Mouse (Mus musculus): ENCODE measurements at regions not wholly inside any gene's neighbourhood (a gene's known extent, or its start where the extent isn't known, plus 50 kb on each side); places are given as distances from the start of the nearest gene placed in this dataset.

DNA sequence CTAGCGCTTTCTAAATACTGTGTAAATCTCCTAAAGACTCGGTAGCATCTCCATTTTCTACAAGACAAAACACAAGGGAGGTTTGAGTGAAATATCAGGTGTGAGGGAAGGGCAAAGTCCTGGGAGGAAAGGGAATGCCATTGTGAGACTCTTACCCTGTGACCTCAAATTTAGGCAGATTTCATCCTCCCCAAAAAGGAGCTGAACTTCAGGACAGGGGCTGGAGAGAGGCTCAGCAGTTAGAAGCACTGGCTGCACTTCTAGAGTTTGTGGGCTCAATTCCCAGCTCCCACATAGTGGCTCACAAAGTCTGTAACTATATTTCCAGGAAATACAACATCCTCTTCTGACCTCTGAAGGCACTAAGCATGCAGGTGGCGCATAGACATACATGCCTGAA is 66.6 kb upstream of the Sertad2 start:
- no peak for ATAC-seq (ENCODE audit: extremely low read depth, insufficient number of reproducible peaks, low FRiP score, poor library complexity, severe bottlenecking)
- H3K4me3 ChIP-seq (ENCODE audit: low read depth, low read length), result no peak overlapping the region
- peaks cover 18% of the 10 kb centered on the region for H3K4me1 ChIP-seq (ENCODE audit: insufficient read depth, low read depth, low read length)
- no peaks in the 10 kb centered on the region for H3K36me3 ChIP-seq (replicated peaks)
- H3K27me3 ChIP-seq (ENCODE audit: insufficient read depth, low read length), result peaks cover 3% of the 10 kb centered on the region
- H3K9me3 ChIP-seq (replicated peaks), result no peaks in the 10 kb centered on the region
- DNase-seq (ENCODE audit: low spot score), result no peak
- no peak for TF ChIP-seq POLR2AphosphoS5 (IDR thresholded peaks at IDR 0.05; ENCODE audit: insufficient replicate concordance, low read depth, low read length)
- no peak for TF ChIP-seq GATA2 (IDR thresholded peaks at IDR 0.05; ENCODE audit: borderline replicate concordance, low read depth, low read length)
- no peak for TF ChIP-seq TAL1 (conservative IDR thresholded peaks at IDR 0.05; ENCODE audit: low read depth, low read length)

DNA sequence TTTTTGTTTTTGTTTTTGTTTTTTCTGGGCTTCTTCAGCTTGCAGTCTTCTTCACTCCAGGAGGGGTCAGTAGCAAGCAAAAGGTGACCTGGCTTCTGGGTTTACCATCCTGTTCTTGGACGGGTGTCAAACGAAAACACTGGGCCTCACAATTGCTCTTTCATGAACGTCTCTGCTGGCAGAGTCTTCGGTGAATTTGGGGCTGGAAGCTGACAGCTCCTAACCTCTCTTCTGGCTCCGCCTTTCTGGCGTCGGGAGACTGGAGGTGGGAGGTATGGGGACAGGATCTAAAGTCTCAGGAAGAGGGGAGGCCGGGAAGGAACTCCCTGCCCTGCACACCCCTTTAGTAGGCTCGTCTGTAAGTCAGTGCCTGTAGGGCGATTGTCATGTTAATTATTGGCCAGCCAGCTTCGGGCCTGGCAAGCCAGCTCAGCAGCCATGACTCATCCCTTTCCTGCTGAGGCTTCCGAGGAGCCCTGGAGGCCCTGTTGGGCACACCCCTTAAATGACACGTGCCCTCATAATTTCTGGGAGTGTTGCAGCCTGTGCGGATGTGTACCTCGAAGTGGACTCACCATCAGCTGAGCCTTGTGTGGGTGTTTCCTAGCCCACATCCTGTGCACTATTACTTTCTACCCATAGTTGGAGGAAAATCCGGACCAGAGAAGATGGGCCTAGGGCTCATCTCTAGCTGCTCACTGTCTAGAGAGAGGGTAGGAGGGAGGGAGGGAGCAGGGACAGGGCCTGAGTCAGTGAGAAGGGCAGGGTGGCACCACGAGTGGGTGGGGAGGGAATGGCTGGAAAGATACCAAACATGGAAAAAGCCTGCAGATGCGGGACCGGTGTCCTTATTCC is 65.6 kb upstream of the Sertad2 start:
- Histone ChIP-seq H3K9me3 (replicated peaks) (no peaks in the 10 kb centered on the region), H3K4me3 (ENCODE audit: low read depth, low read length) (peak overlapping the region; percentile 41; the same call in 1 of the 2 replicates), H3K36me3 (replicated peaks) (no peaks in the 10 kb centered on the region), H3K4me1 (ENCODE audit: insufficient read depth, low read depth, low read length) (peaks cover 18% of the 10 kb centered on the region), H3K27me3 (ENCODE audit: insufficient read depth, low read length) (no peaks in the 10 kb centered on the region; the same call in 1 of the 2 replicates)
- no peak for TF ChIP-seq TAL1 (conservative IDR thresholded peaks at IDR 0.05; ENCODE audit: low read depth, low read length)
- no peak for TF ChIP-seq GATA1 (IDR thresholded peaks at IDR 0.05; ENCODE audit: borderline replicate concordance, low read length)
- no peak for TF ChIP-seq POLR2AphosphoS5 (IDR thresholded peaks at IDR 0.05; ENCODE audit: insufficient replicate concordance, low read depth, low read length)
- TF ChIP-seq CTCF (IDR thresholded peaks at IDR 0.05; ENCODE audit: low read depth, low read length), result no peak
- TF ChIP-seq GATA2 (IDR thresholded peaks at IDR 0.05; ENCODE audit: borderline replicate concordance, low read depth, low read length), result no peak
- no peak for DNase-seq (ENCODE audit: low spot score)
- ATAC-seq (ENCODE audit: extremely low read depth, insufficient number of reproducible peaks, low FRiP score, poor library complexity, severe bottlenecking), result peak; percentile 87

DNA sequence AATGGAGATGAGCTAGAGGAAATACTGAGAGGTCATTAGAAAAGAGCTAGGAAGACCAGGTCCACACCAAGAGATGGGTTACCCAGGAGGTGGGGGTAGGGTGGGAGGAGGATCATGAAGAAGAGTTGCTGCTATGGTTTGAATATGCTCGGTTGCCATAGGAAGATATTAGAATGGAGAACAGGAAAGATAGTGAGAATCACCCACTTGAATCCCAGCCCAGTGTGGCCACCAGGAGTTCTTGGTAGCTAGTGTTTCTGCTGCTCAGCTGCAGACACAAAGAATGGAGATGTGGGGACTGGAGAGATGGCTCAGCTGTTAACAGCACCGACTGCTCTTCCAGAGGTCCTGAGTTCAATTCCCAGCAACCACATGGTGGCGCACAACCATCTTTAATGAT is 62.4 kb upstream of the Sertad2 start:
- peaks cover 13% of the 10 kb centered on the region for H3K4me1 ChIP-seq (ENCODE audit: insufficient read depth, low read depth, low read length)
- H3K9me3 ChIP-seq (replicated peaks), result no peaks in the 10 kb centered on the region
- H3K27me3 ChIP-seq (ENCODE audit: insufficient read depth, low read length), result peaks cover 13% of the 10 kb centered on the region
- H3K4me3 ChIP-seq (ENCODE audit: low read depth, low read length), result no peak overlapping the region
- TF ChIP-seq CTCF (IDR thresholded peaks at IDR 0.05; ENCODE audit: low read depth, low read length) (no peak), POLR2AphosphoS5 (IDR thresholded peaks at IDR 0.05; ENCODE audit: insufficient replicate concordance, low read depth, low read length) (no peak), TAL1 (conservative IDR thresholded peaks at IDR 0.05; ENCODE audit: low read depth, low read length) (no peak), GATA2 (IDR thresholded peaks at IDR 0.05; ENCODE audit: borderline replicate concordance, low read depth, low read length) (no peak), GATA1 (IDR thresholded peaks at IDR 0.05; ENCODE audit: borderline replicate concordance, low read length) (no peak)
- no peak for ATAC-seq (ENCODE audit: extremely low read depth, insufficient number of reproducible peaks, low FRiP score, poor library complexity, severe bottlenecking)
- no peak for DNase-seq (ENCODE audit: low spot score)
- H3K36me3 ChIP-seq (replicated peaks), result no peaks in the 10 kb centered on the region

DNA sequence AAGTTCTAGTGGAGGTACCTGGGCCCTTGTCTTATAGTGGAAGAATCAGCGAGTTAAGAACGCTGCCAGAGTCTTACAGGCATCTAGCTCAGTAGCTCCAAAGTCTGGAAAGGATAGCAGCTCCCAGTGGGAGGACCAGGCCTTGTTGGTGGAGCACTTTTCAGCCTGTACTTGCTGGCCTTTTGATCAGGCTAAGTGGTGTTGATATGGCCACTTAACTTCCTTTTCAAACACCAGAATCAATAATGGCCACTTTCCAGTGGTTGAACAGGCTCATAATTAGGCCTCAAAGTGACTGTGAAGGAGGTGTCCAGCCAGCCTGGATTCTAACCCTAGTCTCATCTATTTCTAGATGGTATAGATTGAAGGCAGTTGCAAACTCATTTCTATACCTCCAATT is 57.7 kb upstream of the Sertad2 start:
- H3K4me3 ChIP-seq (ENCODE audit: low read depth, low read length), result no peak overlapping the region

More for the DNA sequence above, 57.7 kb upstream of the Sertad2 start:
- DNase-seq (ENCODE audit: low spot score) (no peak), ATAC-seq (ENCODE audit: extremely low read depth, insufficient number of reproducible peaks, low FRiP score, poor library complexity, severe bottlenecking) (no peak)
- peaks cover 19% of the 10 kb centered on the region for H3K27me3 ChIP-seq (ENCODE audit: insufficient read depth, low read length)
- no peaks in the 10 kb centered on the region for H3K9me3 ChIP-seq (replicated peaks)
- H3K36me3 ChIP-seq (replicated peaks), result no peaks in the 10 kb centered on the region
- no peaks in the 10 kb centered on the region for H3K4me1 ChIP-seq (ENCODE audit: insufficient read depth, low read depth, low read length)
- no peak for TF ChIP-seq TAL1 (conservative IDR thresholded peaks at IDR 0.05; ENCODE audit: low read depth, low read length)
- no peak for TF ChIP-seq GATA2 (IDR thresholded peaks at IDR 0.05; ENCODE audit: borderline replicate concordance, low read depth, low read length)
- no peak for TF ChIP-seq CTCF (IDR thresholded peaks at IDR 0.05; ENCODE audit: low read depth, low read length)
- no peak for TF ChIP-seq GATA1 (IDR thresholded peaks at IDR 0.05; ENCODE audit: borderline replicate concordance, low read length)

All from G1E (cell line).